Mouse (Mus musculus) macrophage (primary cell): Measurements from ENCODE around the gene Slc47a1. TPM values are rescaled to one million over a fixed set of nuclear protein-coding genes. Genes with fewer than 3 reads are reported as not detected.
"Not testable (repeated sequence)": the region's sequence is repeated elsewhere in the genome, so short reads cannot be mapped to it uniquely, and the experiment has no call there.

Experiments used
- H3K27ac ChIP-seq: fragments of 350-480 bp; formaldehyde crosslinking; 2 replicates; pipeline ENCODE4 v1.9.0; 2021
- H3K36me3 ChIP-seq: fragments of 350-480 bp; formaldehyde crosslinking; 2 replicates; pipeline ENCODE4 v1.9.0; 2021; ENCODE audit errors: inconsistent target
- H3K4me3 ChIP-seq: fragments of 350-480 bp; formaldehyde crosslinking; 2 replicates; pipeline ENCODE4 v1.9.0; 2021; ENCODE audit errors: inconsistent target
- H3K79me2 ChIP-seq: fragments of 350-480 bp; formaldehyde crosslinking; 2 replicates; pipeline ENCODE4 v1.9.0; 2021; ENCODE audit errors: inconsistent target
- WGBS: methylation state at CpG from one replicate; pipeline ENCODE4 v1.1.7; 2026; ENCODE audit warnings: inconsistent platforms; ENCODE audit not compliant: missing documents; 5-methylcytosine and 5-hydroxymethylcytosine counted together
- polyA plus RNA-seq: library from polyadenylated mRNA; stranded (reverse); fragments of 250-400 nt; gene quantifications from 3 replicates; pipeline ENCODE4 v1.2.4, GENCODE M21; 2018; ENCODE audit warnings: inconsistent platforms

Gene Slc47a1
- polyA plus RNA-seq, 1 experiment from 2014 or later: not detected

- Histone ChIP-seq H3K79me2 (no peaks in the 10 kb centered on the region), H3K27ac (no peak overlapping the region), H3K4me3 (no peak overlapping the region), H3K36me3 (no peaks in the 10 kb centered on the region)
- WGBS: 56% methylated on average over 2 of the region's 2 CpGs
Observed at GRCm38 (mm10) chr11:61316864-61317263, 61.3 kb downstream of the Slc47a1 start.

GRCm38 (mm10) chr11:61310321-61310720, 67.8 kb downstream of the Slc47a1 start:
- no peaks in the 10 kb centered on the region for H3K79me2 ChIP-seq
- no peak overlapping the region for H3K27ac ChIP-seq
- no peaks in the 10 kb centered on the region for H3K36me3 ChIP-seq
- H3K4me3 ChIP-seq: no peak overlapping the region
- WGBS: 54% methylated on average over 6 of the region's 7 CpGs

DNA sequence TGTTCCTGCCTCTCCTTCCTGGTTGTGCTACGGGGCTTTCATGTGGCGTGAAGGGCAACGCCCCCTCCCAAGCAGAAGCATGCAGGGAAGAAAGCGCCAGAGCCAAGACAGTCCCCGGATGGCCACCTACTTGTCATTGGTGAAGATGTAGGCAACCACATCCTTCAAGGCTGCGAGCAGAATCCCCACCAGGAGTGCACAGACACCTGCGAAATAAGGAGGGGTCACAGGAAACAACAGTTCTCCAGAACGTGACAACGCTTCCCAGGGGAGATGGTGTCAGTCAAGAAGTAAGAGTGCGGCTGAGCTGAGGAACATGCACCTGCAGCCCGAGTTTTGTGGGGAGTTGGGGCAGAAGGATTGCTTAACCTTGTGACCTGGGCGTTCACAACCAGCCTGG, 68.3 kb downstream of the Slc47a1 start:
- Histone ChIP-seq H3K27ac (no peak overlapping the region), H3K36me3 (no peaks in the 10 kb centered on the region), H3K79me2 (no peaks in the 10 kb centered on the region), H3K4me3 (no peak overlapping the region)
- 64% methylated on average over 12 of the region's 12 CpGs for WGBS

DNA sequence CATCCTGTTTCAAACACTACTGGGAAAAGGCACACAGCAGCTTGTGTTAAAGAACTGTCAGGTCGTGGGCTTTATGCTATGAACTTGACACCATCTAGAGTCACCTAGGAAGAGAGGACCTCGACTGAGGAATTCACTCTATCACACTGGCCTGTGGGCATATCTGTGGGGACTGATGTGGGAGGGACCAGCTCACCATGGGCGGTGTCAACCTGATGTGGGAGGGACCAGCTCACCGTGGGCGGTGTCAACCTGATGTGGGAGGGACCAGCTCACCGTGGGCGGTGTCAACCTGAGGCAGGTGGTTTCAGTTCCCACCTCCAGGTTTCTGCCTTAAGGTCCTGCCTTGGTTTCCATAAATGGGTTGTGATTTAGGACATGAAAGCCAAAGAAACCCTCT, 70.3 kb downstream of the Slc47a1 start:
- Histone ChIP-seq H3K27ac (no peak overlapping the region), H3K36me3 (no peaks in the 10 kb centered on the region), H3K79me2 (no peaks in the 10 kb centered on the region), H3K4me3 (no peak overlapping the region)
- 43% methylated on average over 7 of the region's 7 CpGs for WGBS

DNA sequence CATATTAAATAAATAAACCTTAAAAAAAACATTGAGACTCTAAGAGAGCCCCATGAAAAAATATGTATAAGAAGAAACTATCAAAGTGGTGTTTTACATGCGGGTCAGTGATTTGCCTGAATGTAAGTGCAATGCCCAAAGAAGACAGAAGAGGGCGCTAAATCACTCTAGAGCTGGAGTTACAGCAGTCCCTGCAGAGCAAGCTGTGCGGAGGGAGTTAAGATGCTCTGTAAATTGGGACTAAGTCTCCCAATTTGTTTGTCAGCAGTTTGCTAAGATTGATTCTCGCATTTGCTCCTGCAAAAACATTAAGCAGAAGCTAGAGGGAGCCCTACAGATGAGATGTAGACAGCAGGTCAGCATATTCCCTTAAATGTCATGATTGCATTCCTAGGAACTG, 72.8 kb downstream of the Slc47a1 start:
- Histone ChIP-seq H3K79me2 (no peaks in the 10 kb centered on the region), H3K4me3 (no peak overlapping the region), H3K36me3 (no peaks in the 10 kb centered on the region), H3K27ac (no peak overlapping the region)
- WGBS: 67% methylated on average over 4 of the region's 4 CpGs

DNA sequence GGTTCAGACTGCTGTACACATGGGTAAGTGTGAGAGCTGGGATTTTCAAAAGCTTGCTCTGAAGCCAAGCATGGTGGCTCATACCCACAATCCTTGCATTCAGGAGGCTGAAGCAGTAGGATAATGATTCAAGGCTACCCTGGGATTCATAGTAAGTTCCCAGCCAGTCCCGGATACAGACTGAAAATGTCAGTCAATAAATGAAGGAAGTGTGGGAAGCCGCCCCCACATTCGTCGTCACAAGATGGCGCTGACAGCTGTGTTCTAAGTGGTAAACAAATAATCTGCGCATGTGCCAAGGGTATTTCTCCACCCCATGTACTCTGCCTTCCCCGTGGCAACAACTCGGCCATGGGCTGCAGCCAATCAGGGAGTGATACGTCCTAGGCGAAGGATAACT, 73.6 kb downstream of the Slc47a1 start:
- WGBS: 95% methylated on average over 5 of the region's 10 CpGs
- not testable (repeated sequence) for H3K27ac ChIP-seq

GRCm38 (mm10) chr11:61300716-61301392, 77.3 kb downstream of the Slc47a1 start:
- 84% methylated on average over 10 of the region's 16 CpGs for WGBS
- no peak overlapping the region for H3K27ac ChIP-seq
- H3K36me3 ChIP-seq: no peaks in the 10 kb centered on the region
- no peak overlapping the region for H3K4me3 ChIP-seq
- no peaks in the 10 kb centered on the region for H3K79me2 ChIP-seq

More for the DNA sequence above, 73.6 kb downstream of the Slc47a1 start:
- H3K4me3 ChIP-seq, H3K79me2 ChIP-seq, H3K36me3 ChIP-seq: not testable (repeated sequence)

- H3K27ac ChIP-seq: no peak overlapping the region
- H3K79me2 ChIP-seq: no peaks in the 10 kb centered on the region
- H3K4me3 ChIP-seq: no peak overlapping the region
- H3K36me3 ChIP-seq: no peaks in the 10 kb centered on the region
- whole genome bisulfite sequencing: 92% methylated on average over 3 of the region's 3 CpGs
Observed at GRCm38 (mm10) chr11:61300205-61300604, 77.9 kb downstream of the Slc47a1 start.

GRCm38 (mm10) chr11:61297901-61298300, 80.2 kb downstream of the Slc47a1 start:
- no peak overlapping the region for H3K27ac ChIP-seq
- 75% methylated on average over 2 of the region's 2 CpGs for WGBS
- no peak overlapping the region for H3K4me3 ChIP-seq
- H3K79me2 ChIP-seq: no peaks in the 10 kb centered on the region
- H3K36me3 ChIP-seq: no peaks in the 10 kb centered on the region

DNA sequence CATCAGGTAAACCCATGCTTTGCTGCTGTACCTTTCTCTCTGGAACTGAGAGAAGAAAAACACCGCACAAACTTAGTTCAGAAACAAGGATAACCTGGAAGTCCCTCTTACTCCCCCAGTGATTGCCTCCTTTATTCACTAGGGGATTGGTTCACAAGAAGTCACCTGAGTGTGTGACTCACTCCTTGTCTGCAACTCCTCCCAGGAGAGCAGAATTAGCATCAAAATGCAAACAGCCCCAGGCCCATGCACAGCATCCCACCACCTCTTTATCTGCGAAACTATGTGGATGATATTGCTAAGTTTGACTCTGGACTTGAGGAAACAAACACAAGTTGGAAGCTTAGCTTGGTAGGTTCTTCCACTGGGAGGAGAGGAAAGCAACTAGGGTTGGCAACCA, 80.8 kb downstream of the Slc47a1 start:
- Histone ChIP-seq H3K79me2 (no peaks in the 10 kb centered on the region), H3K36me3 (no peaks in the 10 kb centered on the region), H3K4me3 (no peak overlapping the region), H3K27ac (no peak overlapping the region)
- WGBS: 92% methylated on average over 2 of the region's 2 CpGs

DNA sequence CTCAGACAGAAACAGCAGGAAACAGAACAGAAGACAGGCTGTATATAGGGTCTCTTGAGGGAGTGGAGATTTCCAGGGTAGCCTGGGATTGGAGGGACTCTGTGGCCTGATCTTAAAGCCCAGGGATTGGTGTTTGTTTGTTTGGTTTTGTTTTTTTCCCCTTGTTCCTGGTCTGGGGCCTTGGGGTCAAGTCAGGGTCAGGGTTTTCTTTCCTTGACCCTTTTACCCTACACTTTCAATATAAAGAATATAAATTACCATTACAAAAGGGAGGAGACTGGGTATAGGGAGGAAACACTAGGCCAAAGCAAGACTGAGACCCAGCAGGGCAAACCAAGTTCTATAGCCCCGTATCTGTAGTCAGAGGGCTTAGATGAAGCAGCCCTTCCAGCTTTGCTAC, 81.6 kb downstream of the Slc47a1 start:
- Histone ChIP-seq H3K27ac (no peak overlapping the region), H3K36me3 (no peaks in the 10 kb centered on the region), H3K79me2 (no peaks in the 10 kb centered on the region), H3K4me3 (no peak overlapping the region)
- WGBS: 86% methylated on average over 1 of the region's 1 CpGs

DNA sequence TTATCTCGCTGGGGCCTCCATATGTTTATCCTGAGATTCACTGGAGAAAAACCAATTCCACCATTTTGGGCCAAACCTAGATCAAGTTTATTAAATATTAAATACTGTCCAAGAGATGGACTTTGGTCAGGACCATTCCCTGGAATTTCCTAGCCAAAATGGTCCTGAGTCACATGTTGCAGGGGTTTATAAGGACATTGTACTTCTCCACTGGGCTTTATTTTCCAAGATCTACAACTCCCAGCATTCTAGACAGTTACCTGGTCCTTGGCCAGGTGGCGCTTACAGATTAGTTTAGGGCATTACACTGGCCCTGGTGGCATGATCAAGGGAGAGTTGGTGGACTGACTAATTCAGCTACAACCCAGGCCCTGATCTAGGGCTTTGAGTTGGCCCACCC, 82.6 kb downstream of the Slc47a1 start:
- Histone ChIP-seq H3K27ac (no peak overlapping the region), H3K79me2 (no peaks in the 10 kb centered on the region), H3K4me3 (no peak overlapping the region), H3K36me3 (no peaks in the 10 kb centered on the region)
- 88% methylated on average over 2 of the region's 2 CpGs for WGBS

DNA sequence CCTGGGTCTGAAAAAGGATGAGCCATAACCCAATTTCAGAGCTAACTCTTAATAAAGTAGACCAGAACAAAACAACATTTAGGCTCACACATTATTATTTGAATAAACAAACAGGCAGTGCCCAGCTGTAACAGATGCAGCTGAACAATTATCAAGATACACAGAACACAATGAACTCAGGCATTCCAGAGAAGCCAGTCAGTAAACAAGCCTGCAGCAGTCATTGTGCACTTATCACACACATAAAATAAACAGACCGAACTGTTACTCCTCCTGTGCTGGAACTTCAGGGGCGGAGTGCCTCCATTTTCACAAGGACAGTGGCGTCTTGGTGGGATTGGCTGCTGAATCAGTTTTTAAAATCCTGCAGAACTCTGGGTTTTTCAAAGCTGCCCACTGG, 83.7 kb downstream of the Slc47a1 start:
- no peak overlapping the region for H3K4me3 ChIP-seq

More for the DNA sequence above, 83.7 kb downstream of the Slc47a1 start:
- H3K27ac ChIP-seq: no peak overlapping the region
- WGBS: 93% methylated on average over 3 of the region's 3 CpGs
- no peaks in the 10 kb centered on the region for H3K36me3 ChIP-seq
- H3K79me2 ChIP-seq: no peaks in the 10 kb centered on the region
